Mouse (Mus musculus) megakaryocyte, embryonic 14.5 days (primary cell): ENCODE data around the gene R3hdm4.

Source experiments
- FLI1 ChIP-seq: IDR thresholded peaks from 2 replicates; pipeline ENCODE4 v1.6.1; 2012; ENCODE audit warnings: low read length, inconsistent platforms, mixed read lengths
- GATA1 ChIP-seq: IDR thresholded peaks from 3 replicates; pipeline ENCODE4 v1.6.1; 2012; ENCODE audit warnings: mixed read lengths, low read length, inconsistent platforms, borderline replicate concordance

DNA sequence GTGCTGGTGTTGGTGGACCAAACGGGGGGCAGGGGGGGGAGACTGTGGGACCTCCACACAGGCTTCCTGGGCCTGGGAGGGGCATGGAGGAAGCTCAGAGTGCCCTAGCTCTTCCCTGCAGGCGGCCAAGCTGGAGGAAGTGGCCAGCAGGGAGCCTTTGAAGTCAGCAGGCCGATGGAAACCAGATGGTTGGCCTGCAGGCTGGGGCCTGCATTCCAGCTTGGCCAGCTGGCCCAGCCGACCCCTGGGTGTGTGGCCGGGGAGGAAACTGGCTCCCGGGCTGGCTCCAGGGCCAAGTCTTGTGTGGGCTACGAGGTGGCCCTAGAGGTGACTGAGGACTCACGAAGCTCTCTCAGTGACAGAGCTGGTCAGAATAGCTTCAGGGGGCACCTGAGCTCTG lies 11.7 kb upstream of the R3hdm4 start:
- TF ChIP-seq GATA1 (no peak), FLI1 (no peak)
